Mouse (Mus musculus): ENCODE measurements around the gene Eno3. TPM values are rescaled to one million over a fixed set of nuclear protein-coding genes. Genes with fewer than 3 reads are reported as not detected.

Gene Eno3
- polyA plus RNA-seq, 1 experiment from 2014 or later: 7.8 TPM

- Histone ChIP-seq H3K27me3 (ENCODE audit: control insufficient read depth, insufficient read depth, low read length) (no peaks in the 10 kb centered on the region), H3K4me3 (replicated peaks; ENCODE audit: low read length) (peak overlapping the region; percentile 74), H3K4me2 (replicated peaks) (peak overlapping the region; percentile 100), H3K4me1 (replicated peaks; ENCODE audit: control insufficient read depth, insufficient read depth, low read length) (peaks cover 34% of the 10 kb centered on the region), H3K9ac (0 out of 2 replicates have a peak overlapping the region, but pooled peaks have one; percentile 80), H3K27ac (no peak overlapping the region), H3K36me3 (replicated peaks; ENCODE audit: control insufficient read depth, insufficient read depth) (peaks cover 69% of the 10 kb centered on the region), H3K9me3 (ENCODE audit: control insufficient read depth, low read length) (no peaks in the 10 kb centered on the region)
- WGBS: 90% methylated on average over 4 of the region's 4 CpGs
- ATAC-seq (ENCODE audit: low FRiP score): no peak
- DNase-seq (ENCODE audit: low spot score): no peak
Measured at GRCm38 (mm10) chr11:70648512-70648911, 8.5 kb upstream of the Eno3 start.

GRCm38 (mm10) chr11:70649185-70649734 lies 7.7 kb upstream of the Eno3 start:
- no peak overlapping the region for H3K4me3 ChIP-seq (replicated peaks; ENCODE audit: low read length)
- ATAC-seq (ENCODE audit: low FRiP score) (no peak), DNase-seq (ENCODE audit: low spot score) (no peak)
- H3K4me1 ChIP-seq (replicated peaks; ENCODE audit: control insufficient read depth, insufficient read depth, low read length): peaks cover 34% of the 10 kb centered on the region
- H3K4me2 ChIP-seq (replicated peaks): peak overlapping the region; percentile 100
- WGBS: 88% methylated on average over 8 of the region's 8 CpGs
- no peak overlapping the region for H3K27ac ChIP-seq
- H3K9me3 ChIP-seq (ENCODE audit: control insufficient read depth, low read length): no peaks in the 10 kb centered on the region
- H3K27me3 ChIP-seq (ENCODE audit: control insufficient read depth, insufficient read depth, low read length): no peaks in the 10 kb centered on the region
- H3K9ac ChIP-seq: no peak overlapping the region
- H3K36me3 ChIP-seq (replicated peaks; ENCODE audit: control insufficient read depth, insufficient read depth): peaks cover 61% of the 10 kb centered on the region

- Histone ChIP-seq H3K4me1 (replicated peaks; ENCODE audit: control insufficient read depth, insufficient read depth, low read length) (peaks cover 33% of the 10 kb centered on the region), H3K4me2 (replicated peaks) (no peak overlapping the region), H3K9ac (no peak overlapping the region), H3K36me3 (replicated peaks; ENCODE audit: control insufficient read depth, insufficient read depth) (peaks cover 49% of the 10 kb centered on the region), H3K27ac (no peak overlapping the region), H3K27me3 (ENCODE audit: control insufficient read depth, insufficient read depth, low read length) (no peaks in the 10 kb centered on the region), H3K9me3 (ENCODE audit: control insufficient read depth, low read length) (no peaks in the 10 kb centered on the region), H3K4me3 (replicated peaks; ENCODE audit: low read length) (no peak overlapping the region)
- 86% methylated on average over 12 of the region's 12 CpGs for WGBS
- DNase-seq (ENCODE audit: low spot score): no peak
- ATAC-seq (ENCODE audit: low FRiP score): no peak
Measured at GRCm38 (mm10) chr11:70650322-70651175, 6.5 kb upstream of the Eno3 start.

- Histone ChIP-seq H3K36me3 (replicated peaks; ENCODE audit: control insufficient read depth, insufficient read depth) (peaks cover 48% of the 10 kb centered on the region), H3K4me1 (replicated peaks; ENCODE audit: control insufficient read depth, insufficient read depth, low read length) (peaks cover 33% of the 10 kb centered on the region), H3K27me3 (ENCODE audit: control insufficient read depth, insufficient read depth, low read length) (no peaks in the 10 kb centered on the region), H3K4me3 (replicated peaks; ENCODE audit: low read length) (0 out of 2 replicates have a peak overlapping the region, but pooled peaks have one; percentile 3), H3K4me2 (replicated peaks) (0 out of 2 replicates have a peak overlapping the region, but pooled peaks have one; percentile 2), H3K9ac (no peak overlapping the region), H3K9me3 (ENCODE audit: control insufficient read depth, low read length) (no peaks in the 10 kb centered on the region), H3K27ac (no peak overlapping the region)
- DNase-seq (ENCODE audit: low spot score) (no peak), ATAC-seq (ENCODE audit: low FRiP score) (no peak)
- WGBS: 84% methylated on average over 2 of the region's 2 CpGs
Measured at GRCm38 (mm10) chr11:70651391-70651790, 5.6 kb upstream of the Eno3 start.

GRCm38 (mm10) chr11:70652029-70652883 lies 4.7 kb upstream of the Eno3 start:
- Histone ChIP-seq H3K36me3 (replicated peaks; ENCODE audit: control insufficient read depth, insufficient read depth) (peaks cover 48% of the 10 kb centered on the region), H3K27ac (no peak overlapping the region), H3K9me3 (ENCODE audit: control insufficient read depth, low read length) (no peaks in the 10 kb centered on the region), H3K4me1 (replicated peaks; ENCODE audit: control insufficient read depth, insufficient read depth, low read length) (peaks cover 39% of the 10 kb centered on the region), H3K27me3 (ENCODE audit: control insufficient read depth, insufficient read depth, low read length) (no peaks in the 10 kb centered on the region), H3K4me3 (replicated peaks; ENCODE audit: low read length) (peak overlapping the region; percentile 100), H3K4me2 (replicated peaks) (peak overlapping the region; percentile 92), H3K9ac (no peak overlapping the region; the same call in 1 of the 2 replicates)
- DNase-seq (ENCODE audit: low spot score) (no peak), ATAC-seq (ENCODE audit: low FRiP score) (no peak)
- WGBS: 74% methylated on average over 12 of the region's 12 CpGs

- ATAC-seq (ENCODE audit: low FRiP score) (no peak), DNase-seq (ENCODE audit: low spot score) (no peak)
- peak overlapping the region; percentile 96; the same call in 1 of the 2 replicates for H3K27ac ChIP-seq
- H3K27me3 ChIP-seq (ENCODE audit: control insufficient read depth, insufficient read depth, low read length): no peaks in the 10 kb centered on the region
- H3K9ac ChIP-seq: peak overlapping the region; percentile 100
- peaks cover 48% of the 10 kb centered on the region for H3K36me3 ChIP-seq (replicated peaks; ENCODE audit: control insufficient read depth, insufficient read depth)
- peak overlapping the region; percentile 92 for H3K4me2 ChIP-seq (replicated peaks)
- peak overlapping the region; percentile 100 for H3K4me3 ChIP-seq (replicated peaks; ENCODE audit: low read length)
- H3K9me3 ChIP-seq (ENCODE audit: control insufficient read depth, low read length): no peaks in the 10 kb centered on the region
- WGBS: 68% methylated on average over 6 of the region's 6 CpGs
- H3K4me1 ChIP-seq (replicated peaks; ENCODE audit: control insufficient read depth, insufficient read depth, low read length): peaks cover 37% of the 10 kb centered on the region
Measured at GRCm38 (mm10) chr11:70652884-70653344, 4.1 kb upstream of the Eno3 start.

GRCm38 (mm10) chr11:70653345-70654197 lies 3.4 kb upstream of the Eno3 start:
- Histone ChIP-seq H3K27ac (peak overlapping the region; percentile 96), H3K4me1 (replicated peaks; ENCODE audit: control insufficient read depth, insufficient read depth, low read length) (peaks cover 31% of the 10 kb centered on the region), H3K4me2 (replicated peaks) (peak overlapping the region; percentile 92), H3K4me3 (replicated peaks; ENCODE audit: low read length) (peak overlapping the region; percentile 100), H3K36me3 (replicated peaks; ENCODE audit: control insufficient read depth, insufficient read depth) (peaks cover 44% of the 10 kb centered on the region), H3K27me3 (ENCODE audit: control insufficient read depth, insufficient read depth, low read length) (no peaks in the 10 kb centered on the region), H3K9me3 (ENCODE audit: control insufficient read depth, low read length) (no peaks in the 10 kb centered on the region), H3K9ac (peak overlapping the region; percentile 100)
- peak; percentile 63 for DNase-seq (ENCODE audit: low spot score)
- WGBS: under 1% methylated on average over 59 of the region's 63 CpGs
- ATAC-seq (ENCODE audit: low FRiP score): peak; percentile 60

- Histone ChIP-seq H3K36me3 (replicated peaks; ENCODE audit: control insufficient read depth, insufficient read depth) (peaks cover 38% of the 10 kb centered on the region), H3K4me1 (replicated peaks; ENCODE audit: control insufficient read depth, insufficient read depth, low read length) (peaks cover 29% of the 10 kb centered on the region), H3K27me3 (ENCODE audit: control insufficient read depth, insufficient read depth, low read length) (no peaks in the 10 kb centered on the region), H3K27ac (peak within 1 kb of the TSS; percentile 96), H3K4me2 (replicated peaks) (peak within 1 kb of the TSS; percentile 92), H3K9ac (peak within 1 kb of the TSS; percentile 100), H3K4me3 (replicated peaks; ENCODE audit: low read length) (peak within 1 kb of the TSS; percentile 100), H3K9me3 (ENCODE audit: control insufficient read depth, low read length) (no peaks in the 10 kb centered on the region)
- DNase-seq (ENCODE audit: low spot score) (peak; percentile 73), ATAC-seq (ENCODE audit: low FRiP score) (peak; percentile 61; the same call in 1 of the 2 replicates)
- WGBS: under 1% methylated on average over 60 of the region's 61 CpGs
Measured at GRCm38 (mm10) chr11:70654198-70654922, 2.6 kb upstream of the Eno3 start, which contains the start of gene Pfn1. TSS of gene Pfn1 (minus strand) at chr11:70654644.

Measured in hindbrain, embryonic 14.5 days (tissue).